Mouse (Mus musculus) CD4-positive naive resting alpha-beta T cell, adult 57 days (primary cell): ENCODE data around the gene Layn. TPM values are rescaled to one million over a fixed set of nuclear protein-coding genes. Genes with fewer than 3 reads are reported as not detected.

Source experiments
- total RNA-seq: library from RNA; stranded (reverse); gene quantifications from one replicate; pipeline ENCODE4 v1.2.4, GENCODE M21; 2023

Layn gene
- total RNA-seq = not detected

DNA sequence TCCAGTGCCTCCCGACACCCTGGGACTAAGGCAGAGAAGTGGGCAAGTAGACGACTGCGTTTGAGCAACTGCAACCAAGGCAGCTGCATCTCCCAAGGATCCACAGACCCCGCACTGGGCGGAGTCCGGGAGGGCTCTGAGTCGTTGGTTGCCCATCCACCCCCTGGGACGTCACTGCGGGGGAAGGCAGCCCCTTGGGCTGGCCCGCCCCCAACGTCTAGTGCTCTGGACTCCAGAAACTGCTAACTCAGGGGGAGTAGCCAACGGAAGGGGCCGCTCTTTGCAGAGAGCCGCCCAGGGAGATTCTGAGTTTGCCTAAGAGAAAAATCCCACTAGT lies at the start of gene Layn:
TSS of gene Layn (minus strand) at position 116 of the 337 bp plus-strand sequence.

DNA sequence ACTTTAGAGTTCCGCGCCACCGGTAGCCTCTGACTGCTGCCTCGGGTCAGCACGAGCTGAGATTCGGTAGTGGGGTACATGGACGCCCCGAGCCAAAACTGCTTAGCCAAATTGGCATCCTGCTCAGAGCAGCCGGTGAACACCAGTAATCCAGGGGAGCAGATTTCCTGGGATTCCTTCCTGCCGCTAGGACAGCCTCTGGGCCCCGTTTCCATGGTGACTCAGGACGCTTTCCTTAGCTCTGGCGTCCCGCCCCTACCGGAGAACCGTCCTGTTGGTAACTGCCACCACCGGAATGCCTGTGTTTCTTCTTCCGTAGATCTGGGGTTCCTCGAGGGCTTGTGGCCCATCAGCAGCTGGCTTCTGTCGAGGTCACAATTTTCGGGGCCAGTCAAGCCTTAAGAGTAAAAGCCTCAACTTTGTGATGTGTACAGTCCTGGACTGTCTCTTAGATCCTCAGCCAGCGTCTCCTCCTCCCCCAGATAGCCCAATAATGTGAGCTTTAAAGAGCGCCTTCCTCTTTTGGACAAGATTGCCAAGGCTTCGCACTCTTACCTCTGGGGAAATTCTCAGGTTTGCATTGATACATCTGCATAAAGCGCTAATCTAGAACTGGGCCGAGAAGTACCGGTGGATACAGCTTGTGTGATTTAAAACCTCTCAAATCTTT lies 25.0 kb upstream of the Layn start, which contains the start of gene 4833427G06Rik:
TSS of gene 4833427G06Rik (minus strand) at position 323 of the 670 bp plus-strand sequence.

DNA sequence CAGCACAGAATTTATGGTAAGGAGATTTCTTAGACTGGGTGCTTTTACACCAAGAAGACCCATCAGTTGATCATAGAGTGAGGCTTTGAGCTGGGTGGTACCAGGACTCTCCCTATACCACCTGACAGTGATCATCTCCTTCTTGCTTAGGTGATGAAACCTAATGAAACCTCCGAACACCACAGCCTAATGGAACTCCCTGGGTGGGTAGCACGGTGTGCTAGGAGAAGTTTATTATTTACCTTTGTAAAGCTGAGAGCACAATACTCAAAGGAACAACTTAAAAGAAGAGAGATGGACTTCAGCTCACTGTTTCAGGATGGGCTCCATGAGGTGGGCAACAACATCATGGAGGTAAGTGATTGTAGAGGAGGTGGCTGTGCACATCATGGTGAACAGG lies 16.3 kb downstream of the Layn start, which contains the start of gene Btg4:
TSS of gene Btg4 (plus strand) at position 301 of the 400 bp plus-strand sequence.

DNA sequence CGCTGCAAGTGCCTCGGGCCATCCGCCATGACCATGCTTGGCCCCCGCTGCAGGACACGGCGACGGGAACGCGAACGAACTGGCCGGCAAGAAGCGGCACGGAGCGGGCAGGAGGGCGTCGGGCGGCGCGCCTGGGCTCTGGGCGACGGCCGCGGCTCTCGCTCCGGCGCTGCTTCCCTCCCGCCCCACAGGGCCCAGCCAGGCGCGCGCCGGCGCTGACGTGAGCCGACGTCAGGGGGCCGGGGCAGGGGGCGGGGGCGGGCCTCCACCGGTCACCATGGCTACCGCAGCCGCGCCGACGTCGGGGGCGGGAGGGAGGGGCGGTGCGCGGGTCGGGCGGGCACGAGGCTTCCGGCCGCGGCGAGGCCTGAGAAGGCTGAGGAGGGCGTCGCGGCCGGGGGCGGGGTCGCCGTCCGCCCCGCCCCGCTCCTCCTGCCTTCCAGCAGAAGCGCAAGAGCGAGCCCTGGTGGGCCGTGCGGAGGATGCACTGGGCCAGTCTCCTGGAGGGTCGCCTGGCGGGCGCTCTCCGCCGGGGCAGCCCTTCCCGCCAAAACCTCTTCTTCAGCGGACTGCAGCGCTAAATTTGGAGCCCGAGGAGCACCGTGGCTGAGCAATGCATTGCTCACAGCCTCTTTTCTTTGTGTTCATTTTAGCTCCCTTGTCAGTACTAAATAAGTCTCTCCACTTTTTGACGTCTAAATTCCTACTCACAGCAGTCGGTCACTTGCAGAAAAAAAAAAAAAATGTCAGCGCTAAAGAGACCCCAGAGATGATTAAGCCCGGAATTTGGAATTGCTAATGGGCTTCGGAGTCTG lies 67.8 kb downstream of the Layn start, which contains the start of gene Sik2:
TSS of gene Sik2 (minus strand) at position 233 of the 815 bp plus-strand sequence.

Other genes with a start within 250 kb of the Layn start
- 64.2 TPM for gene Ppp2r1b, start 231.8 kb downstream of the Layn start, total RNA-seq
- 39.1 TPM for gene Sik2, start 68.0 kb downstream of the Layn start, total RNA-seq
- not detected for gene Btg4, start 16.2 kb downstream of the Layn start, total RNA-seq
- not detected for gene 4833427G06Rik, start 25.0 kb upstream of the Layn start, total RNA-seq
- not detected for gene Gm32742, start 88.4 kb upstream of the Layn start, total RNA-seq
- gene Pou2af1, start 136.6 kb upstream of the Layn start, total RNA-seq = 19.6 TPM
- gene Colca2, start 201.5 kb upstream of the Layn start, total RNA-seq = not detected